Mouse (Mus musculus): ENCODE data around the gene Eloa. TPM values are rescaled to one million over a fixed set of nuclear protein-coding genes. Genes with fewer than 3 reads are reported as not detected.

Eloa gene
- total RNA-seq, 1 experiment: 21.4 TPM

DNA sequence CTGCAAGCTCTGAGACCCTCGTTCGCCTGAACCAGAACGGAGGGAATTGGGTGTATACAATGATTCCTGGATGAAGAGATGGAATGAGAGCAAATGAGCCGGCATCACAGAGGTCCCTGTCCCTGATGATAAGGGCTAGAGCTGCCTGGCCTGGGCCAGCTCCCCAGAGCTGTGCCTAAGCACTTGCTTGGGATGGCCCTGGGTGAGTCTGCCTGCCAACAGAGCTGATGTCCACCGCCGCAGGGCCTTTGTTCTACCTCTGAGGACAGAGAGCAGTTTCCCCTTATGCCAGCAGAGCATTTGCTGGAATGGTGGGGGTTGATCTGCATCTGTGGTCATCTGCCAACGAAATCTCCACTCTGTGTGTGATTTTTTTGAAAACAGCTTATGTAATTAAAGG is 59.4 kb downstream of the Eloa start:
- no peak for DNase-seq (ENCODE audit: low read depth, low spot score)
- Histone ChIP-seq H3K36me3 (ENCODE audit: control insufficient read depth, insufficient read depth, low read length, poor library complexity, severe bottlenecking) (peaks cover 12% of the 10 kb centered on the region; the same call in 1 of the 2 replicates), H3K9me3 (ENCODE audit: control insufficient read depth, insufficient read depth, low read depth, low read length) (no peaks in the 10 kb centered on the region), H3K4me3 (ENCODE audit: insufficient read depth in 1 of 2, low read depth in 1 of 2, low read length in 2 of 2, poor library complexity in 1 of 2, severe bottlenecking in 1 of 2) (no peak overlapping the region), H3K4me1 (ENCODE audit: control insufficient read depth in 2 of 2, insufficient read depth in 2 of 2, low read length in 2 of 2, poor library complexity in 1 of 2) (peaks cover 0 to 8% of the 10 kb centered on the region in 2 experiments; a peak in 1 of 4 replicates), H3K9ac (ENCODE audit: insufficient read depth, low read depth, low read length, poor library complexity, severe bottlenecking) (no peak overlapping the region), H3K27ac (ENCODE audit: insufficient read depth, low read depth, low read length, poor library complexity, severe bottlenecking) (no peak overlapping the region)
- TF ChIP-seq ZNF384 (IDR thresholded peaks at IDR 0.05; ENCODE audit: low read depth, low read length) (no peak), HCFC1 (IDR thresholded peaks at IDR 0.05; ENCODE audit: borderline replicate concordance, insufficient read depth, low read length) (no peak), CHD2 (IDR thresholded peaks at IDR 0.05; ENCODE audit: low read depth, low read length) (no peak), ZC3H11A (IDR thresholded peaks at IDR 0.05; ENCODE audit: borderline replicate concordance, low read depth, low read length) (no peak), MAFK (IDR thresholded peaks at IDR 0.05; ENCODE audit: insufficient read depth, low read depth, low read length) (no peak)
- in situ Hi-C loops (cut with MboI; ENCODE audit: low sequenced_read_pairs in 2 of 2, unreplicated experiment in 2 of 2): no loop called here

- Histone ChIP-seq H3K36me3 (ENCODE audit: control insufficient read depth, insufficient read depth, low read length, poor library complexity, severe bottlenecking) (peaks cover 10% of the 10 kb centered on the region; the same call in 1 of the 2 replicates), H3K27ac (ENCODE audit: insufficient read depth, low read depth, low read length, poor library complexity, severe bottlenecking) (no peak overlapping the region), H3K4me1 (ENCODE audit: control insufficient read depth in 2 of 2, insufficient read depth in 2 of 2, low read length in 2 of 2, poor library complexity in 1 of 2) (peaks cover 0 to 8% of the 10 kb centered on the region in 2 experiments; a peak in 1 of 4 replicates), H3K9me3 (ENCODE audit: control insufficient read depth, insufficient read depth, low read depth, low read length) (no peaks in the 10 kb centered on the region), H3K4me3 (ENCODE audit: insufficient read depth in 1 of 2, low read depth in 1 of 2, low read length in 2 of 2, poor library complexity in 1 of 2, severe bottlenecking in 1 of 2) (no peak overlapping the region), H3K9ac (ENCODE audit: insufficient read depth, low read depth, low read length, poor library complexity, severe bottlenecking) (no peak overlapping the region)
- in situ Hi-C loops (cut with MboI; ENCODE audit: low sequenced_read_pairs in 2 of 2, unreplicated experiment in 2 of 2): no loop called here
- no peak for DNase-seq (ENCODE audit: low read depth, low spot score)
- no peak for TF ChIP-seq ZC3H11A (IDR thresholded peaks at IDR 0.05; ENCODE audit: borderline replicate concordance, low read depth, low read length)
- no peak for TF ChIP-seq CHD2 (IDR thresholded peaks at IDR 0.05; ENCODE audit: low read depth, low read length)
- no peak for TF ChIP-seq MAFK (IDR thresholded peaks at IDR 0.05; ENCODE audit: insufficient read depth, low read depth, low read length)
- no peak for TF ChIP-seq ZNF384 (IDR thresholded peaks at IDR 0.05; ENCODE audit: low read depth, low read length)
- no peak for TF ChIP-seq HCFC1 (IDR thresholded peaks at IDR 0.05; ENCODE audit: borderline replicate concordance, insufficient read depth, low read length)
Observed at GRCm38 (mm10) chr4:135961709-135962108, 59.9 kb downstream of the Eloa start.

DNA sequence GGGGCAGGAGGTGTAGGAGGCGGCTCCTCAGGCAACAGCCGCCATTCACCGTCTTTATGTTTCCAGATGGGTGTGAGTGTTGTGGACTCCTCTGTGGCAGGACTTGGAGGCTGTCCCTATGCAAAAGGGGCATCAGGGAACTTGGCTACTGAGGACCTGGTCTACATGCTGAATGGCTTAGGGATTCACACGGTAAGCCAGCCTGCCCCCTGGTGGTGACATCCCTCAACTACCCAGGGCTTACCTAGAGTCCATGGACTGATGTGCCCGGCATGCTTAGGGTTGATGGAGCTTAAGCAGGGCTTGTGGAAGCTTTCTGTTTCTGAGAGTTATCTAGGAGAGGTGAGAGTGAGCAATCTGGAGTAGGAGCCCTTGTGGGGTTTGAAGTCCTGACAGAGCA is 60.8 kb downstream of the Eloa start:
- TF ChIP-seq CHD2 (IDR thresholded peaks at IDR 0.05; ENCODE audit: low read depth, low read length): no peak
- no peak for TF ChIP-seq MAFK (IDR thresholded peaks at IDR 0.05; ENCODE audit: insufficient read depth, low read depth, low read length)
- no peak for TF ChIP-seq HCFC1 (IDR thresholded peaks at IDR 0.05; ENCODE audit: borderline replicate concordance, insufficient read depth, low read length)
- TF ChIP-seq ZNF384 (IDR thresholded peaks at IDR 0.05; ENCODE audit: low read depth, low read length): no peak
- TF ChIP-seq ZC3H11A (IDR thresholded peaks at IDR 0.05; ENCODE audit: borderline replicate concordance, low read depth, low read length): no peak
- Histone ChIP-seq H3K4me1 (ENCODE audit: control insufficient read depth in 2 of 2, insufficient read depth in 2 of 2, low read length in 2 of 2, poor library complexity in 1 of 2) (peaks cover 0 to 8% of the 10 kb centered on the region in 2 experiments; a peak in 1 of 4 replicates), H3K9ac (ENCODE audit: insufficient read depth, low read depth, low read length, poor library complexity, severe bottlenecking) (no peak overlapping the region), H3K9me3 (ENCODE audit: control insufficient read depth, insufficient read depth, low read depth, low read length) (no peaks in the 10 kb centered on the region), H3K27ac (ENCODE audit: insufficient read depth, low read depth, low read length, poor library complexity, severe bottlenecking) (no peak overlapping the region), H3K4me3 (ENCODE audit: insufficient read depth in 1 of 2, low read depth in 1 of 2, low read length in 2 of 2, poor library complexity in 1 of 2, severe bottlenecking in 1 of 2) (no peak overlapping the region), H3K36me3 (ENCODE audit: control insufficient read depth, insufficient read depth, low read length, poor library complexity, severe bottlenecking) (peaks cover 1% of the 10 kb centered on the region; the same call in 1 of the 2 replicates)
- in situ Hi-C loops (cut with MboI; ENCODE audit: low sequenced_read_pairs in 2 of 2, unreplicated experiment in 2 of 2): no loop called here
- peak; percentile 78 for DNase-seq (ENCODE audit: low read depth, low spot score)

DNA sequence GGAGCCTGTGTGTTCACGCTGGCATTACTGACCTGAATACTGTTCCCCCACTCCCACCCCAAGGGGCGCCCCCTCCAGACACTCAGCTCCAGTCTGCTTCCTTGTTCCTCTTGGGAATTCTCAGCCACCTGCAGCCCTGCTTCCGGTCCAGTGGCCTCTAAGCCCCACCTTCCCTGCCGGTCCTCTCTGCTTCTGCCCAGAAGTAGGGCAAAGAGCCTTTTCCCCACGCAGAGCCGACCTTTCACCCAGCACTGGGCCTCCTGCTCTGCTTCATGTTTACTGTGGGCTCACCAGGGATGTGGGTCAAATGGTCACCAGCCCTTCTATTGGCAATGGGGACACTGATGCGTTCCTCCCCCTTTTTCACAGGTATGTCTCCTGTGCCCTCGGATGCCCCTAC is 63.2 kb downstream of the Eloa start:
- Histone ChIP-seq H3K4me1 (ENCODE audit: control insufficient read depth in 2 of 2, insufficient read depth in 2 of 2, low read length in 2 of 2, poor library complexity in 1 of 2) (peaks cover 0 to 8% of the 10 kb centered on the region in 2 experiments; a peak in 2 of 4 replicates), H3K4me3 (ENCODE audit: insufficient read depth in 1 of 2, low read depth in 1 of 2, low read length in 2 of 2, poor library complexity in 1 of 2, severe bottlenecking in 1 of 2) (no peak overlapping the region), H3K36me3 (ENCODE audit: control insufficient read depth, insufficient read depth, low read length, poor library complexity, severe bottlenecking) (peaks cover 1% of the 10 kb centered on the region; the same call in 1 of the 2 replicates), H3K9me3 (ENCODE audit: control insufficient read depth, insufficient read depth, low read depth, low read length) (no peaks in the 10 kb centered on the region), H3K9ac (ENCODE audit: insufficient read depth, low read depth, low read length, poor library complexity, severe bottlenecking) (peak overlapping the region; percentile 40; the same call in 1 of the 2 replicates), H3K27ac (ENCODE audit: insufficient read depth, low read depth, low read length, poor library complexity, severe bottlenecking) (no peak overlapping the region)
- TF ChIP-seq ZNF384 (IDR thresholded peaks at IDR 0.05; ENCODE audit: low read depth, low read length): no peak
- no peak for TF ChIP-seq HCFC1 (IDR thresholded peaks at IDR 0.05; ENCODE audit: borderline replicate concordance, insufficient read depth, low read length)
- no peak for TF ChIP-seq MAFK (IDR thresholded peaks at IDR 0.05; ENCODE audit: insufficient read depth, low read depth, low read length)
- no peak for TF ChIP-seq CHD2 (IDR thresholded peaks at IDR 0.05; ENCODE audit: low read depth, low read length)
- TF ChIP-seq ZC3H11A (IDR thresholded peaks at IDR 0.05; ENCODE audit: borderline replicate concordance, low read depth, low read length): no peak
- in situ Hi-C loops (cut with MboI; ENCODE audit: low sequenced_read_pairs in 2 of 2, unreplicated experiment in 2 of 2): no loop called here
- no peak for DNase-seq (ENCODE audit: low read depth, low spot score)

Data from ES-E14 (cell line).